Mouse (Mus musculus): ENCODE results near the gene Kcnn3.

- no peak for TF ChIP-seq ZNF384 (IDR thresholded peaks at IDR 0.05; ENCODE audit: low read depth, low read length)
- no peak for TF ChIP-seq MAFK (IDR thresholded peaks at IDR 0.05; ENCODE audit: insufficient read depth, low read depth, low read length)
- no peak for TF ChIP-seq HCFC1 (IDR thresholded peaks at IDR 0.05; ENCODE audit: borderline replicate concordance, insufficient read depth, low read length)
- TF ChIP-seq ZC3H11A (IDR thresholded peaks at IDR 0.05; ENCODE audit: borderline replicate concordance, low read depth, low read length) = no peak
- TF ChIP-seq CHD2 (IDR thresholded peaks at IDR 0.05; ENCODE audit: low read depth, low read length) = no peak
These were observed 140.1 kb downstream of the Kcnn3 start for GRCm38 (mm10) chr3:89659938-89660620.
